Mouse (Mus musculus) right cerebral cortex, adult 2 months (tissue): ENCODE data around the gene Slc9a9.

Experiments used
- DNase-seq, 2 experiments: peaks; one replicate each; pipeline ENCODE4 v3.0.0; 2021 to 2022; ENCODE audit warnings: low spot score in 2 of 2

Gene Slc9a9

GRCm38 (mm10) chr9:94732599-94733287 is 63.0 kb downstream of the Slc9a9 start:
- DNase-seq, result no peak

- no peak for DNase-seq
These were observed 64.6 kb downstream of the Slc9a9 start for GRCm38 (mm10) chr9:94734320-94734719.

GRCm38 (mm10) chr9:94737226-94737625 is 67.5 kb downstream of the Slc9a9 start:
- DNase-seq, result no peak

GRCm38 (mm10) chr9:94738555-94739427 is 69.1 kb downstream of the Slc9a9 start:
- peak; percentile 78 to 88 for DNase-seq

GRCm38 (mm10) chr9:94740841-94741240 is 71.1 kb downstream of the Slc9a9 start:
- no peak for DNase-seq

- no peak for DNase-seq
These were observed 73.6 kb downstream of the Slc9a9 start for GRCm38 (mm10) chr9:94743291-94743690.

- no peak for DNase-seq
These were observed 78.8 kb downstream of the Slc9a9 start for GRCm38 (mm10) chr9:94748503-94748902.

- no peak for DNase-seq
These were observed 80.5 kb downstream of the Slc9a9 start for GRCm38 (mm10) chr9:94750187-94750586.

GRCm38 (mm10) chr9:94750935-94751637 is 81.4 kb downstream of the Slc9a9 start:
- DNase-seq, result no peak

GRCm38 (mm10) chr9:94751638-94752021 is 81.9 kb downstream of the Slc9a9 start:
- no peak for DNase-seq

- no peak for DNase-seq
These were observed 82.4 kb downstream of the Slc9a9 start for GRCm38 (mm10) chr9:94752121-94752520.

GRCm38 (mm10) chr9:94759904-94760303 is 90.2 kb downstream of the Slc9a9 start:
- DNase-seq, result no peak

- no peak for DNase-seq
These were observed 98.4 kb downstream of the Slc9a9 start for GRCm38 (mm10) chr9:94768114-94768513.

- DNase-seq, result no peak
These were observed 98.8 kb downstream of the Slc9a9 start for GRCm38 (mm10) chr9:94768524-94768923.

GRCm38 (mm10) chr9:94773357-94773756 is 103.6 kb downstream of the Slc9a9 start:
- DNase-seq, result no peak

GRCm38 (mm10) chr9:94788261-94788660 is 118.6 kb downstream of the Slc9a9 start:
- DNase-seq, result no peak

GRCm38 (mm10) chr9:94790966-94791365 is 121.3 kb downstream of the Slc9a9 start:
- DNase-seq, result no peak

GRCm38 (mm10) chr9:94803073-94803472 is 133.4 kb downstream of the Slc9a9 start:
- DNase-seq, result no peak

GRCm38 (mm10) chr9:94805506-94805905 is 135.8 kb downstream of the Slc9a9 start:
- no peak for DNase-seq

- no peak for DNase-seq
These were observed 145.8 kb downstream of the Slc9a9 start for GRCm38 (mm10) chr9:94815518-94815917.

GRCm38 (mm10) chr9:94821268-94821667 is 151.6 kb downstream of the Slc9a9 start:
- no peak for DNase-seq

GRCm38 (mm10) chr9:94833836-94834235 is 164.1 kb downstream of the Slc9a9 start:
- no peak for DNase-seq
